Mouse (Mus musculus) central nervous system, embryonic 18 days (tissue): ENCODE measurements around the gene Dtd1. TPM values are rescaled to one million over a fixed set of nuclear protein-coding genes. Genes with fewer than 3 reads are reported as not detected.

Experiments
- polyA plus RNA-seq: library from polyadenylated mRNA; depleted of rRNA; stranded (reverse); fragments of >200 nt; gene quantifications from 2 replicates; pipeline ENCODE4 v1.2.3, GENCODE M21; 2012; rRNA removed

Dtd1 gene
- polyA plus RNA-seq: 62.1 and 67.6 TPM in 2 replicates

DNA sequence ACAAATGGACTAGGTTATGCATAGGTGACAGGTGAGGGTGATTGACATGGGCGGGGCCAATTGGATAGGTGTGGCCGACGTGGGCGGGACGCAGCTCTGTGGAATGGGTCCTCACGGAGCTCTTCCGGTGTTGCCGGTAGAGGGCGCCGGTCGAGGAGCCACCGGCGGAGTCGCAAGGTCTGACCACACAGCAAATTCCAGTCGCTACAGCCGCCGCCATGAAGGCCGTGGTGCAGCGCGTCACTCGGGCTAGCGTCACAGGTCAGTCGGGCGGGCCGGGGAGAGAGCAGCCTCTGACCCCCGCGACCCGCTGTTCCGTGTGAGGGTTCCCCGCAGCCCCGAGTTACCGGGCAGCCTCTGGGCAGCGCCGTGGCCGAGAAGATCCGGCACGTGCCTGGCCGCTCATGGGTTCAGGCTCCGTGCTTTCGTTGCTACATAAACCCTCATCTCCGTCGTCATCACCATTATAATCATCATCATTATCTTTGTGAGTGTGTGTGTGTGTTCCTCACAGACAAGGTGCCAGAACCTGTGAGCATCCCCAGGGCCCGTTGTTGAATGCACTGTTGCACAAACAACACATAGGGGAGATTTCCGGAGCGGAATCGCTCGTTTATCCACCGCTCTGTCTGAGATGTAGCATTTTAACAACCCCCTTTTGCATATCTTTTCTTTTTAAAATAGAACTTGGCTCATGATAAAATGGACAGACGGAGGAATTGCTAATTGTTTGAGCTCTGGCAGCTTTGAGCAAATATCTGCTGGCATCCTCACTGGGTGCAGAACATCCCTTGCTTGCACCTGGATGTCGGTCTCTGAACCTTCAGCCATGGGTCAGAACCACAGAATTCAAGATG lies at the start of gene Dtd1:
Gene Dtd1, plus strand, starts transcription at position 67 of the 857 bp plus-strand sequence.

DNA sequence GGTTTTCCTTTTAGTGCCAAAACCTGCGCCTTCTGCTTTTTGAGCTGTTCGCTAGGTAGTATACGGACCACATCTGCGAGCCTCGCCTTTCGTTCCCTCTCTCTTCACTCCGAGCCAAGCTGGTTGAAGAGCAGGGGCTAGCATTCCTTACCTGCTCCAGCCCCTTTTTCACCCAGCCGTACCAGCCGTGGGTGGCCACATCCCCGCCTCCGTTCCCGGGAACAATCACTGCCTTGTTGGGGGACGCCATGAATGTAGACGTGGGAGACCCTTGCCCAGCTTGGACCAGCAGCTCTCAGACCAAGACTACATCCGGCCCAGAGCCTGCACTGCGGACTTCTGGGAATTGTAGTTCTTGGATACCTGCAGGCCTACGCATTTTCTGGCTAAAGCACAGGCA lies 49.2 kb upstream of the Dtd1 start, which contains the start of gene Rbbp9:
Gene Rbbp9, minus strand, starts transcription at position 341 of the 400 bp plus-strand sequence.

DNA sequence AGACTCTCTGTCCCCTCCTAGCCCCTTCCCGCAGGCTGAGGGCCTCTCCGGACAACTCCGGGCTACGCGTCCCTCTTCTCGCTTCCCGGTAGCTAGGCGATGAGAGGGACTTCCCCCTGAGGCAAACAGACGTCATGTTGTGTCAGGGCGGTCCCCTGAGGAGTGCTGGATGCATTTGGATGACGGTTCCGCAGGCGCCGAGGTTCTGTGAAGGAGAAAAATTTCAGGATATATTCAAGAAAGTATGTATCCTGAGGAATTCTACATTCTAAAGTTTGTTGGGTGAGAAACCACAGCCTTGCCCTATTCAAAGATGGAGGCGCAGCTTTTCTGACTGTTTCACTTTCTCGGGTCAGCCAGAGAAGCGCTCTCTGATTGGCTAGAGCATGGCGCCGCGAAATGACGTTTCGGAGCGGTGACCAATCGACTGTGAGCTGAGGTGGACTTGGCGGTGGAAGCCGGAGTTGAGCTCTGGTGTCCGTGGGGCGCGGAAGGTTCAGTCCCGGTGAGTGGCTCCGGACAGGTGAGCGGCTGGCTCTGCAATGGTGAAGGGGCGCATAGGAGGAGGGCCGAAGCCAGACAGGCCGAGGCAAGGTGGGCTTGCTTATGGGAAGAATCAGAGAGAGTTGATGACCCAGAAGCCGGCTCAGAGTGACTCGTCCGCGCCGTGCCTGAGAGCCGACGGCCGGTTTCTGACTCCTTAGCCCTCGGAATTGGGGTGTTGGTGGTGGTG lies 43.7 kb upstream of the Dtd1 start, which contains the start of gene Sec23b:
Gene Sec23b, plus strand, starts transcription at position 410 of the 733 bp plus-strand sequence.

DNA sequence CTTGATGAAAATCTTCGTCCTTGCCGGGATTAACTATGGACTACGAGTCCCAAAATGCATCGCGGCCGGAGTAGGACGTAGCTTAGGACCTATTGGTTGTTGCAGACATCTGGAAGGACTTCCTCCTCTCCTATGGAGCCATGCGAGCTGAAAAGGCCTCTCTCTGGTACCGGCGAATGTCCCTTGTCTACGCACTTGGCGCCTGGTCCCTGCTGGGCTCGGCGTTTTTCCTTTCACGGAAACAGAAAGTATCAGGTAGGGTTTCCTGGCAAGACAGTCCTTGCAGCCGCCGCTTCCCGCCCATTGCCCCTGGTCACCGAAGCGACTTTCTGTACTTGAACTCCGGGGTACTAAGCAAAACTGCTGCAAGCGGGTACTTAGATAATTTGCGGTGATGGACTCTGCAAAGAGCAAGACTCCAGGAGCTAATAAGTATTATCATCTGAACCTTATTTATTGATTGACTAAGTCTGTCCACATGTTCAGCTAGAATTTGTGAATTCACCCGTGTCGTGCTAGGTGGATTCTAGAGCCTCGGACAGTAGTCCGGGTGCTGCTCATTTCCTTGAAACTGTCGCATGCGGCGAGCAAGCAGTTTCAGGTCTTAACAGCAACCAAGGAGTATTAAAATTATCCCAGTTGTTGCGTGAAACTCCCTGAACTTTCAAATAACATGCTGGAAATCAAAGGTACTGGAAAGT lies 5.6 kb upstream of the Dtd1 start, which contains the start of gene Smim26:
Gene Smim26, plus strand, starts transcription at position 104 of the 701 bp plus-strand sequence.

Other genes starting within 250 kb of the Dtd1 start
- gene Kat14, start 230.9 kb upstream of the Dtd1 start, polyA plus RNA-seq: 21.7 and 22.1 TPM in 2 replicates
- not detected in 2 replicates for gene Pet117, start 230.9 kb upstream of the Dtd1 start, polyA plus RNA-seq
- gene Dzank1, start 72.5 kb upstream of the Dtd1 start, polyA plus RNA-seq: 20.9 and 23.8 TPM in 2 replicates
- gene Polr3f, start 72.2 kb upstream of the Dtd1 start, polyA plus RNA-seq: 21.3 and 21.7 TPM in 2 replicates
- gene Rbbp9, start 49.0 kb upstream of the Dtd1 start, polyA plus RNA-seq: 33.7 and 35.6 TPM in 2 replicates
- 54.5 and 58.0 TPM in 2 replicates for gene Sec23b, start 43.7 kb upstream of the Dtd1 start, polyA plus RNA-seq
- gene Smim26, start 5.8 kb upstream of the Dtd1 start, polyA plus RNA-seq: 58.8 and 65.7 TPM in 2 replicates
- not detected in 2 replicates for gene Scp2d1, start 223.8 kb downstream of the Dtd1 start, polyA plus RNA-seq